Mouse (Mus musculus): ENCODE results near the gene Gnptab. TPM values are rescaled to one million over a fixed set of nuclear protein-coding genes. Genes with fewer than 3 reads are reported as not detected.
"Not testable (repeated sequence)": the region's sequence is repeated elsewhere in the genome, so short reads cannot be mapped to it uniquely, and the experiment has no call there.

Gnptab gene
- total RNA-seq (2021) = 10 to 100 TPM; 33.1 to 36.8 TPM

DNA sequence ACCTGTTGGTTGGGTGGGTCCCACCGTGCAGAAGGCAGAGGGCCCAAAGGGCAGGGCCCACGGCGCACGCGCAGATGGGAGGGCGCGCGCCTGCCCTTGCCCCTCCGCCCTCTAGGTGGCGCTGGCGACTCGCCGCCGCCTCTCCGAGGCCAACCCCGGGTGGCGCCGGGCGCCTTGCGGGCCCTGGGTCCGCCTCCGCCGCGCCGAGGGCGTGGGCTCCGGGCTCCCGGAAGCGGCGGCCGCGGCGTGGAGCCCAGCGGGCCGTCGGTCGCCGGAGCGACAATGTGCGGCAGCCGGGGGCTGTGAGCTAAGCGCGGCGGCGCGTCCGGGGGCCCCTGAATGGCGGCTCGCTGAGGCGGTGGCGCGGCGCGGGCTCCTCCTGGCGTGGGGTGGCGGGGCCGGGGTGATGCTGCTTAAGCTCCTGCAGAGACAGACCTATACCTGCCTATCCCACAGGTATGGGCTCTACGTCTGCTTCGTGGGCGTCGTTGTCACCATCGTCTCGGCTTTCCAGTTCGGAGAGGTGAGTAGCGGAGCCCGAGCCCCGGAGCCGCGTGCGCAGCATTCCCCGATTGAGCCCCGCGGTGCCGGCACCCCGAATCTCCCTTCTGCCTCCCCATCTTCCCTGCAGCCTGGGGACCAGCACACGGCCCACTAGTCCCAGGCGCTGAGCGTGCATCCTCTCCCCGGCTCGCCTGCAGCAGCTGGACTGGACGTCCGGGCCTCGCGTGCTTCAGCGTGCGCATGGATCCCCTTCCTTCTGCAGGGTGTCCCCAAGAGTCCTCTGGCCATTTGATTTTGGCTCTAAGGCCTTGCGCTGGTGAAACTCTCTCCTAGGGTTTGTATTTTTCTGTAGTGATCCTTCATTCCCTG lies at the start of gene Gnptab, which contains the start of gene Dram1:
Gene Gnptab (plus strand): TSS at position 120 of the 873 bp plus-strand sequence.
Gene Dram1 (minus strand): TSS at position 68 of the 873 bp plus-strand sequence.
- DNase-seq = peak; percentile 91 to 92
- intact Hi-C loops (cut with DNase I) = loop anchor here (1.0 to 5.0 kb wide), 4 partner anchors 25 to 352 kb away; partner anchors contain the start of genes Arl1 and Chpt1

GRCm38 (mm10) chr10:88330695-88331094 lies 48.2 kb upstream of the Gnptab start:
- intact Hi-C loops (cut with DNase I) = no loop called here

DNA sequence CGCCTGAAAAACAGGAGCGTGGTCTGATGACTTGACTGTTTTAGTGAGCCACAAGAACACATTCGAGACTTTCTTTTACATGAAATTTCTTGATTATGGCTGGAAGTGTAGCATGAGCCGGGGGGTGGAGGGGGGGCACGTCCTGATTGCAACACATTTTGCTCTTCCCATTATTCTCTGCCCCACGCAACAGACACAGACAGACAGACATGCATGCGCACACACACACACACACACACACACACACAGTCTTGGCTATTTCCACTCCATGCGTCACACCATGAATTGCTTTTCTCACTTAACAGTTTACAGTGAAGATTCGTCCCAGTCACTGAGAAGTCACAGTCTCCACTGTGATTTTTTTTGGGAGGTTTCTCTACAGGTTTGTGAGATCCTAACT lies 38.3 kb upstream of the Gnptab start:
- no peak for DNase-seq
- intact Hi-C loops (cut with DNase I) = no loop called here

More at GRCm38 (mm10) chr10:88330695-88331094, 48.2 kb upstream of the Gnptab start:
- peak in 1 of 2 experiments; percentile 9 for DNase-seq

DNA sequence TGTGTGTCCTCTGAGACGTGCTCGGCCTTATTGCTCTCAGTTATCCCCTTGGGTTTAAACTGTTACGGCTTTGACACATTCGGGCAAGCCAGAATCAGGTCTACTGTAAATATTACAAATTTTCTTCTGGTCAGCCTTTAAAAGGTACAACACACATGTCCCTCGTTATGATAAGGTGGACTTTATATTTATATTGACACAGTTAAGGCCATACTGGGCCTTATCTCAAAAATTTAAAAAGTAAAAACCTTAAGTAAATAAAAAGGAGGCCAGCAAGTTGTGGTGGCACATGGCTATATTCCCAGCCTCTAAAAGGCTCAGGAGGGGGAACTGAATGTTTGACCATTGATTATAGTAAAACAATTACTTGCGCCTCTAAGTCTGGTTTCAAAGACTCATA lies 37.6 kb upstream of the Gnptab start:
- DNase-seq = no peak
- intact Hi-C loops (cut with DNase I) = no loop called here

DNA sequence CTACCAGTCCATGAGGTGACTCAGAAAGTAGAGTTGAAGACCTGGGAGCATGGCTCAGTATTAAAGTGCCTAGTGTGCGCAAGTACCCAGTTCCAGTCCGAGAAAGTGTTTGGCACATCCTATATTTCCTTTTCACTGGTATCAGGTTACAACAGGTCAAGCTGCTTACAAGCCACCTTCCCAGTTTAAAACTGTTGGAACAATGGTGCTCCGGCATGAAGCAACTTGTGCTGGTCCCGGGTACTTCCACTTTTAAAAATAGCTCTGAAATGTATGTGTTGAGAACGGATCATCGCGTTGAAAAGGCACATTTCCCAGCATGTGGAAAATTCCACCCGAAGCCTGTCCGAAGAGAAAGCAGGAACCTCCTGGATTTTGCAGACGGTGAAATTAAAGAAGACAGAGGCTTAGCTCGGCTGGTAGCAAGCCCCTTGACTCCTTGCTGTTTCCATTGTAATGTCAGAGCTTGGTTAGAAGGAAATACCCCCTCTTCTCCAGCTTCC lies 33.0 kb upstream of the Gnptab start:
- DNase-seq = no peak
- intact Hi-C loops (cut with DNase I) = no loop called here

GRCm38 (mm10) chr10:88346454-88347245 lies 32.3 kb upstream of the Gnptab start:
- DNase-seq = no peak
- intact Hi-C loops (cut with DNase I) = no loop called here

- intact Hi-C loops (cut with DNase I) = no loop called here
- no peak for DNase-seq
Observed at GRCm38 (mm10) chr10:88349800-88350199, 29.1 kb upstream of the Gnptab start.

GRCm38 (mm10) chr10:88350687-88351086 lies 28.2 kb upstream of the Gnptab start:
- DNase-seq = no peak
- intact Hi-C loops (cut with DNase I) = no loop called here

- intact Hi-C loops (cut with DNase I) = no loop called here
- DNase-seq = no peak
Observed at GRCm38 (mm10) chr10:88351411-88352103, 27.4 kb upstream of the Gnptab start.

- no peak for DNase-seq
- intact Hi-C loops (cut with DNase I) = no loop called here
Observed at GRCm38 (mm10) chr10:88352549-88352948, 26.4 kb upstream of the Gnptab start.

DNA sequence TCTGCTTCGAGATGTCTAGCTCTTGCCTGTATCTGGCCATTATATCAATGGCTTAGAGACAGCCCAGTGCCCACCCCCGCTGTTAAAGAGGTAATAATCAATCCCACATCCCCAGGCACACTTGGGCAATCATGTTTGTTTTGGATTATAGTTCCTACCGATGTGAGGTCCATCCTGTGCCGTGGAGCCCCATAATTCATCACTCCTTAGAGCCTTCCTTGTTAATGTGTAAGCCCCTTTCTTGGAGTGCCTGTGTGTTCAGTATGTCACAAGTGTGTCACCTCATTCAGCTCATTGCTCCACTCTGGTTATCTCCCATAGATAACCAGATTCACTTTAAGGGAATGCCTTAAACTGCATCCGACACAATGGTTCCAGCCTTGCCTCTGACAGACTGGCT lies 24.3 kb upstream of the Gnptab start:
- intact Hi-C loops (cut with DNase I) = no loop called here
- no peak for DNase-seq

DNA sequence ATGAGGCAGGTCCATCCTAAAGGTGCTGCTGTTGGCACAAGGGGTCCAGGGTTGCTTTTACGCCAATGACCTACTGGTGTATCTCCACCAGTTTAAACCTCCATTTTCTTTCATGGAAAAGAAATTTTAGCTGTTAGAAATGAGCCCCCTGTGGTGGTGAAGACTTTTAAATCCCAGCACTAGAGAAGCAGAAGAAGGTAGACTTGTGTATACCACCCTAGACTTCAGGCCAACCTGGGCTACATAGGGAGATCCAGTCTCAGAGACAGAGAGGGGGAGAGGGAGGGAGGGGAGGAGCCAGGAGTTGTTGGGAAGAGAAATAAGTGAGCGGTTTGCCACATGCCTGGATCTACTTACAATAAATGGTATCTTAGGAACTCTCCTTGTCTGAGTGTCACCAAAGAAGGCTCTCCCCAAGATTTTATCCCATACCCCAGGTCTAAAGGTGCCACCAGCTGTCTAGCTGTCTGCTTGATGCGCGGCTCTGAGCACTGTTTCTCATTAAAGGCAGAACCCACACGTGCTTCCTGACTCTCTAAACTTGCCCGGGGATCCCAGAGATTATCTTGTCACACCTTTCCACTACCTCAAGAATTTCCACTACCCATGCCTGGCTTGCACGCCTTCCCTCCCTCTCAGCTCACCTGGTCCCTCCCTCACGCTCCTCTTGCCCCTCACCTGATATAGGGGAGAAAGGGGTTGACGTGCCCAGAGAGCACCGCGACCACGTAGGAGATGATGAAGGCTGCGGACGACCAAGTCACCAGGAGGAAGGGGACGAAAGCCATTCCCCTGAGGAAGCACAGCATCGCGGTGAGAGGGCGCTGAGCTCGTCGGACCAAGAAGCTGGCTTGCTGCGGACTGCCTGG lies 22.6 kb upstream of the Gnptab start:
- no peak for DNase-seq
- intact Hi-C loops (cut with DNase I) = no loop called here

DNA sequence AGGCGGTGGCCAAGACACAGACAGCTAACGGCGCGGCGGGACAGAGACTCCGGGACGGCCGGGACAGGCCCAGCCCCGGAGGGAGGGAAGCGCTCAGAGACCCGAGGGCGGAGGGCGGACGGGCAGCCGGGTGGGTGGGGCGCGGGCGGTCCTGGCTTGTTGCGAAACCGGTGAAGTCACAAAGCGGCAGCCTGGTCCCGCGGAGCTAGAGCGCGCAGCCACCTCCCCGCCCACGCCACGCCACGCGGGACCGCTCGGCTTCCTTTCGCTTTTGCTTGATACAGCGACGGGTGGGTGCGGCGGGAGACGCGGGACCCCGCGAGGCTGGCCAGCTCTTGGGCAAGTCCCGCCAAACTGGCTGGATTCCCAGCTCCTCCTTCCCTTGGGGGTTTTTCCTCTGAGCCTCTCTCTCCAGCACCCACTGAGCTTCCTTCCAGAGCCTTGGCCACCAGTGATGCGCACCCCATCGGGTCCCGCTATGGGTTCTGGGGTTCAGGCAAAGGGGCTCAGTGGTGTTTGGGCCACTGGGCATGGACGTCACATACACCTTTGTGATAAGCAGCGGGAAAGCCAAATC lies 21.9 kb upstream of the Gnptab start:
- intact Hi-C loops (cut with DNase I) = no loop called here
- peak; percentile 81 to 82 for DNase-seq

- intact Hi-C loops (cut with DNase I) = no loop called here
- DNase-seq = no peak
Observed at GRCm38 (mm10) chr10:88362218-88362617, 16.7 kb upstream of the Gnptab start.

DNA sequence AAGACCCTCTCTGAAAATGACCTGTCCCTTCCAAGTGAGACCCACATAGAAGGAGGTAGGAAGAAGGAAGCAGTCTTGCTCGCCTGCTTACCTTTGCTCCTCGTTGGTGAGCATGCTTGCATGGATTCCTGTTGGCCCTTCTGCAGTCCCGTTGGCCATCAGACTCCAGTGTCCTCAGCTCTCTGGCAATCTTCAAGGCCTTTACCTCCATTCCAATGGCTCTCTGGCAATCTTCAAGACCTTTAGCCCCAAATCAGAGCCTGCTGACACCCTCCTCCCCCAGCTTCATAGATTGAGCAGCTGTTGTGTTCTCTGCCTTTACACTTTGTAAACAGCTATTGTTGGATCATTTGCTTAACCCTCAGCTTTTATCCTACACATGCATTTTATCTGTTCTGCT lies 14.7 kb upstream of the Gnptab start:
- no peak for DNase-seq
- intact Hi-C loops (cut with DNase I) = no loop called here

GRCm38 (mm10) chr10:88369233-88369632 lies 9.7 kb upstream of the Gnptab start:
- intact Hi-C loops (cut with DNase I) = no loop called here
- DNase-seq = no peak

DNA sequence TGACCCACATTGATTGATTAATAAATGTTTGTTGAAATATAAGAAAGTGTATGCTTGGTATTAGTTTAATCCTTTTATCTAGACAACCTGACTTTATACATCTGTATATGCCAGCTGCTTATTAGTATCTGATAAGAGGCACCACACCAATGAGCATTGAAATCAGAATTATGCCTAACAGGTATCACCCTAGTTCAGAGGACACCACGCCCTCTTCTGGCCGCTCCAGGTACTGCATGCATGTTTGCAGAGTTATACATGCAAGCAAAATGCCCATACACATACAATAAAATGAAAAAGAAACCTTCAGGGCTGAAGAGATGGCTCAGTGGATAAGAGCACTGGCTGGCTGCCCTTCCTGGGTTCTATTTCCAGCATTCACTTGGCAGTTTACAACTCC lies 7.1 kb upstream of the Gnptab start:
- DNase-seq = no peak
- intact Hi-C loops (cut with DNase I) = no loop called here

DNA sequence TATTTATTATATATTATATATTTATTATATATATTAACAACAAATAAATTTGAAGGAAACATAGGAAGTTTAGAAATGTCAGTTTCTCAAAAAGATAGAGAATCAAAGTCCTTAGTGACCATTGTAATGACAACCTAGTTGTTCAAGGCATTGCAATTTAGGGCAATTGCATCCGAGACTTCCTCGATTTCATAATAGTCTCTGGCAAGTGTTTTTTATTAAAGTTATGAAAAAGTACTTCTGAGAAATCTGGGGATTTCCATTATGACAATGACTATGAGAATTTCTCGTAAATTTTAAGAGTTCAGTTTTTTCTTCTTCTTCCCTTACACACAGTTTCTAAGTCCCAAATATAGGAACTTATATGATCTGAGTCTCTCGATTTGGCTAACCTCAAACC lies 6.5 kb upstream of the Gnptab start:
- DNase-seq = no peak
- intact Hi-C loops (cut with DNase I) = no loop called here

- DNase-seq; intact Hi-C loops (cut with DNase I): not testable (repeated sequence)
Observed at GRCm38 (mm10) chr10:88372945-88373344, 6.0 kb upstream of the Gnptab start.
